Mouse (Mus musculus): Measurements from ENCODE around the gene Faim2. TPM values are rescaled to one million over a fixed set of nuclear protein-coding genes. Genes with fewer than 3 reads are reported as not detected.

Gene Faim2
- polyA plus RNA-seq, 1 experiment from 2014 or later = 0.19 TPM

GRCm38 (mm10) chr15:99510621-99511020 lies 17.3 kb downstream of the Faim2 start:
- Histone ChIP-seq H3K9me3 (ENCODE audit: control insufficient read depth, low read length) (no peaks in the 10 kb centered on the region), H3K4me2 (ENCODE audit: low read length) (no peak overlapping the region), H3K9ac (ENCODE audit: low read length) (no peak overlapping the region), H3K36me3 (ENCODE audit: control insufficient read depth, insufficient read depth, low read length) (no peaks in the 10 kb centered on the region), H3K4me1 (ENCODE audit: control insufficient read depth in 2 of 2, insufficient read depth in 2 of 2, low read length in 2 of 2) (peaks cover 4 to 6% of the 10 kb centered on the region in 2 experiments; a peak in 3 of 4 replicates), H3K27ac (replicated peaks in 1 of 2; ENCODE audit: control insufficient read depth in 1 of 2, insufficient read depth in 1 of 2, low read depth in 2 of 2, low read length in 2 of 2) (no peak overlapping the region), H3K4me3 (ENCODE audit: control insufficient read depth in 1 of 2, insufficient read depth in 1 of 2, low read depth in 1 of 2, low read length in 2 of 2) (no peak overlapping the region), H3K27me3 (ENCODE audit: control insufficient read depth, insufficient read depth, low read length) (peaks cover 28% of the 10 kb centered on the region)
- no peak for ATAC-seq (ENCODE audit: insufficient number of reproducible peaks, insufficient read depth, low FRiP score, low read depth)
- WGBS = 66% methylated on average over 3 of the region's 3 CpGs

- ATAC-seq (ENCODE audit: insufficient number of reproducible peaks, insufficient read depth, low FRiP score, low read depth) = no peak
- H3K4me2 ChIP-seq (ENCODE audit: low read length) = no peak overlapping the region
- no peaks in the 10 kb centered on the region for H3K9me3 ChIP-seq (ENCODE audit: control insufficient read depth, low read length)
- H3K36me3 ChIP-seq (ENCODE audit: control insufficient read depth, insufficient read depth, low read length) = no peaks in the 10 kb centered on the region
- H3K4me3 ChIP-seq (ENCODE audit: control insufficient read depth in 1 of 2, insufficient read depth in 1 of 2, low read depth in 1 of 2, low read length in 2 of 2) = no peak overlapping the region
- WGBS = 77% methylated on average over 7 of the region's 7 CpGs
- H3K4me1 ChIP-seq (ENCODE audit: control insufficient read depth in 2 of 2, insufficient read depth in 2 of 2, low read length in 2 of 2) = peaks cover 9 to 12% of the 10 kb centered on the region in 2 experiments; a peak in 3 of 4 replicates
- H3K27me3 ChIP-seq (ENCODE audit: control insufficient read depth, insufficient read depth, low read length) = peaks cover 27% of the 10 kb centered on the region
- H3K9ac ChIP-seq (ENCODE audit: low read length) = no peak overlapping the region
- H3K27ac ChIP-seq (replicated peaks in 1 of 2; ENCODE audit: control insufficient read depth in 1 of 2, insufficient read depth in 1 of 2, low read depth in 2 of 2, low read length in 2 of 2) = no peak overlapping the region
These were observed 18.1 kb downstream of the Faim2 start for GRCm38 (mm10) chr15:99509840-99510239.

GRCm38 (mm10) chr15:99505324-99506095 lies 22.5 kb downstream of the Faim2 start:
- Histone ChIP-seq H3K27me3 (ENCODE audit: control insufficient read depth, insufficient read depth, low read length) (peaks cover 32% of the 10 kb centered on the region), H3K4me3 (ENCODE audit: control insufficient read depth in 1 of 2, insufficient read depth in 1 of 2, low read depth in 1 of 2, low read length in 2 of 2) (no peak overlapping the region), H3K36me3 (ENCODE audit: control insufficient read depth, insufficient read depth, low read length) (no peaks in the 10 kb centered on the region), H3K4me2 (ENCODE audit: low read length) (no peak overlapping the region), H3K9ac (ENCODE audit: low read length) (no peak overlapping the region), H3K9me3 (ENCODE audit: control insufficient read depth, low read length) (no peaks in the 10 kb centered on the region), H3K27ac (replicated peaks in 1 of 2; ENCODE audit: control insufficient read depth in 1 of 2, insufficient read depth in 1 of 2, low read depth in 2 of 2, low read length in 2 of 2) (no peak overlapping the region; a peak in 1 of 4 replicates), H3K4me1 (ENCODE audit: control insufficient read depth in 2 of 2, insufficient read depth in 2 of 2, low read length in 2 of 2) (peaks cover 12 to 15% of the 10 kb centered on the region in 2 experiments; a peak in 3 of 4 replicates)
- WGBS = 59% methylated on average over 15 of the region's 15 CpGs
- ATAC-seq (ENCODE audit: insufficient number of reproducible peaks, insufficient read depth, low FRiP score, low read depth) = no peak

GRCm38 (mm10) chr15:99503256-99503655 lies 24.7 kb downstream of the Faim2 start:
- peaks cover 34 to 38% of the 10 kb centered on the region in 2 experiments for H3K4me1 ChIP-seq (ENCODE audit: control insufficient read depth in 2 of 2, insufficient read depth in 2 of 2, low read length in 2 of 2)
- H3K4me2 ChIP-seq (ENCODE audit: low read length) = no peak overlapping the region
- H3K9me3 ChIP-seq (ENCODE audit: control insufficient read depth, low read length) = no peaks in the 10 kb centered on the region
- no peaks in the 10 kb centered on the region for H3K36me3 ChIP-seq (ENCODE audit: control insufficient read depth, insufficient read depth, low read length)
- H3K4me3 ChIP-seq (ENCODE audit: control insufficient read depth in 1 of 2, insufficient read depth in 1 of 2, low read depth in 1 of 2, low read length in 2 of 2) = no peak overlapping the region
- H3K27me3 ChIP-seq (ENCODE audit: control insufficient read depth, insufficient read depth, low read length) = peaks cover 28% of the 10 kb centered on the region
- no peak overlapping the region for H3K9ac ChIP-seq (ENCODE audit: low read length)
- no peak overlapping the region for H3K27ac ChIP-seq (replicated peaks in 1 of 2; ENCODE audit: control insufficient read depth in 1 of 2, insufficient read depth in 1 of 2, low read depth in 2 of 2, low read length in 2 of 2)
- 62% methylated on average over 5 of the region's 5 CpGs for WGBS
- no peak for ATAC-seq (ENCODE audit: insufficient number of reproducible peaks, insufficient read depth, low FRiP score, low read depth)

GRCm38 (mm10) chr15:99502311-99502831 lies 25.6 kb downstream of the Faim2 start:
- Histone ChIP-seq H3K9ac (ENCODE audit: low read length) (no peak overlapping the region), H3K27ac (replicated peaks in 1 of 2; ENCODE audit: control insufficient read depth in 1 of 2, insufficient read depth in 1 of 2, low read depth in 2 of 2, low read length in 2 of 2) (no peak overlapping the region), H3K27me3 (ENCODE audit: control insufficient read depth, insufficient read depth, low read length) (peaks cover 26% of the 10 kb centered on the region), H3K4me3 (ENCODE audit: control insufficient read depth in 1 of 2, insufficient read depth in 1 of 2, low read depth in 1 of 2, low read length in 2 of 2) (no peak overlapping the region), H3K4me1 (ENCODE audit: control insufficient read depth in 2 of 2, insufficient read depth in 2 of 2, low read length in 2 of 2) (peaks cover 42 to 46% of the 10 kb centered on the region in 2 experiments), H3K9me3 (ENCODE audit: control insufficient read depth, low read length) (no peaks in the 10 kb centered on the region), H3K36me3 (ENCODE audit: control insufficient read depth, insufficient read depth, low read length) (no peaks in the 10 kb centered on the region), H3K4me2 (ENCODE audit: low read length) (no peak overlapping the region)
- WGBS = 76% methylated on average over 12 of the region's 12 CpGs
- no peak for ATAC-seq (ENCODE audit: insufficient number of reproducible peaks, insufficient read depth, low FRiP score, low read depth)

GRCm38 (mm10) chr15:99501292-99502260 lies 26.4 kb downstream of the Faim2 start:
- Histone ChIP-seq H3K9ac (ENCODE audit: low read length) (no peak overlapping the region), H3K27ac (replicated peaks in 1 of 2; ENCODE audit: control insufficient read depth in 1 of 2, insufficient read depth in 1 of 2, low read depth in 2 of 2, low read length in 2 of 2) (no peak overlapping the region), H3K4me1 (ENCODE audit: control insufficient read depth in 2 of 2, insufficient read depth in 2 of 2, low read length in 2 of 2) (peaks cover 44 to 48% of the 10 kb centered on the region in 2 experiments), H3K27me3 (ENCODE audit: control insufficient read depth, insufficient read depth, low read length) (peaks cover 26% of the 10 kb centered on the region), H3K4me2 (ENCODE audit: low read length) (no peak overlapping the region), H3K9me3 (ENCODE audit: control insufficient read depth, low read length) (no peaks in the 10 kb centered on the region), H3K36me3 (ENCODE audit: control insufficient read depth, insufficient read depth, low read length) (no peaks in the 10 kb centered on the region), H3K4me3 (ENCODE audit: control insufficient read depth in 1 of 2, insufficient read depth in 1 of 2, low read depth in 1 of 2, low read length in 2 of 2) (no peak overlapping the region)
- 77% methylated on average over 20 of the region's 20 CpGs for WGBS
- ATAC-seq (ENCODE audit: insufficient number of reproducible peaks, insufficient read depth, low FRiP score, low read depth) = no peak

- peaks cover 18% of the 10 kb centered on the region for H3K27me3 ChIP-seq (ENCODE audit: control insufficient read depth, insufficient read depth, low read length)
- H3K4me3 ChIP-seq (ENCODE audit: control insufficient read depth in 1 of 2, insufficient read depth in 1 of 2, low read depth in 1 of 2, low read length in 2 of 2) = no peak overlapping the region
- H3K4me2 ChIP-seq (ENCODE audit: low read length) = peak overlapping the region; percentile 17; the same call in 1 of the 2 replicates
- 12% methylated on average over 5 of the region's 5 CpGs for WGBS
- no peak overlapping the region for H3K9ac ChIP-seq (ENCODE audit: low read length)
- no peak for ATAC-seq (ENCODE audit: insufficient number of reproducible peaks, insufficient read depth, low FRiP score, low read depth)
- no peaks in the 10 kb centered on the region for H3K36me3 ChIP-seq (ENCODE audit: control insufficient read depth, insufficient read depth, low read length)
- no peaks in the 10 kb centered on the region for H3K9me3 ChIP-seq (ENCODE audit: control insufficient read depth, low read length)
- no peak overlapping the region for H3K27ac ChIP-seq (replicated peaks in 1 of 2; ENCODE audit: control insufficient read depth in 1 of 2, insufficient read depth in 1 of 2, low read depth in 2 of 2, low read length in 2 of 2)
- peaks cover 36 to 42% of the 10 kb centered on the region in 2 experiments for H3K4me1 ChIP-seq (ENCODE audit: control insufficient read depth in 2 of 2, insufficient read depth in 2 of 2, low read length in 2 of 2)
These were observed 27.6 kb downstream of the Faim2 start for GRCm38 (mm10) chr15:99500320-99500719.
